22 mouse cellular contexts compared by ENCODE assay signal in genomic region chr3:31443894-31444293, GRCm38 (mm10).
"Had no signal": no experiment of that assay in that cellular context is flagged by ENCODE, and none has a peak within 500 bp of the region (broad histone marks: within the 10 kb centered on the region; RNA-seq: fewer than 3 reads in every experiment).

No protein-coding gene starts in this region.

- H3K4me3 ChIP-seq: heart, adult 2 months; heart, embryonic 13.5 days; heart, embryonic 15.5 days; hindbrain, embryonic 10.5 days; hindbrain, embryonic 12.5 days; limb, embryonic 13.5 days; limb, embryonic 15.5 days had no signal

- H3K4me1 ChIP-seq: heart, embryonic 13.5 days; heart, embryonic 15.5 days; hindbrain, embryonic 10.5 days; hindbrain, embryonic 12.5 days; limb, embryonic 13.5 days; limb, embryonic 15.5 days had no signal

- H3K27ac ChIP-seq: heart, adult 2 months; heart, embryonic 13.5 days; heart, embryonic 15.5 days; hindbrain, embryonic 10.5 days; hindbrain, embryonic 12.5 days; hindbrain, embryonic 14.5 days; limb, embryonic 13.5 days; limb, embryonic 15.5 days had no signal

- H3K9ac ChIP-seq: forebrain, postnatal 0 days; heart, embryonic 13.5 days; heart, embryonic 15.5 days; hindbrain, embryonic 12.5 days; hindbrain, embryonic 14.5 days; limb, embryonic 13.5 days; limb, embryonic 15.5 days had no signal

- ATAC-seq: forebrain, postnatal 0 days; hindbrain, embryonic 16.5 days; intestine, postnatal 0 days had no signal

- H3K27me3 ChIP-seq: heart, embryonic 13.5 days; heart, embryonic 15.5 days; hindbrain, embryonic 12.5 days; limb, embryonic 13.5 days; limb, embryonic 15.5 days had no signal

- H3K36me3 ChIP-seq: heart, embryonic 13.5 days; heart, embryonic 15.5 days; hindbrain, embryonic 10.5 days; hindbrain, embryonic 12.5 days; limb, embryonic 13.5 days; limb, embryonic 15.5 days had no signal

- H3K9me3 ChIP-seq: heart, embryonic 15.5 days; hindbrain, embryonic 12.5 days; limb, embryonic 15.5 days had no signal

- H3K4me2 ChIP-seq: heart, embryonic 11.5 days; heart, embryonic 13.5 days; heart, embryonic 15.5 days; hindbrain, embryonic 12.5 days; hindbrain, embryonic 14.5 days; limb, embryonic 13.5 days; limb, embryonic 15.5 days had no signal

- DNase-seq: forebrain, postnatal 0 days; gastrocnemius, postnatal 14 days; gastrocnemius, postnatal 36 days; heart, adult 2 months; heart, postnatal 4 days; kidney, adult 18-20 months; kidney, adult 8-10 months; kidney, postnatal 10 days; kidney, postnatal 36 days; layer of hippocampus, adult 9-11 months; layer of hippocampus, postnatal 36 days; left cerebral cortex, postnatal 4 days had no signal
